Mouse (Mus musculus): ENCODE measurements at regions not wholly inside any gene's neighbourhood (a gene's known extent, or its start where the extent isn't known, plus 50 kb on each side); places are given as distances from the start of the nearest gene placed in this dataset.

GRCm38 (mm10) chr17:94553400-94553799 lies 196.4 kb downstream of the Mettl4 start:
- Histone ChIP-seq H3K4me3 (no peak overlapping the region), H3K27ac (no peak overlapping the region)
- peak; percentile 2 to 27 for DNase-seq (ENCODE audit: low spot score in 2 of 2)
- peak; percentile 83 for TF ChIP-seq CTCF (conservative IDR thresholded peaks at IDR 0.05)

DNA sequence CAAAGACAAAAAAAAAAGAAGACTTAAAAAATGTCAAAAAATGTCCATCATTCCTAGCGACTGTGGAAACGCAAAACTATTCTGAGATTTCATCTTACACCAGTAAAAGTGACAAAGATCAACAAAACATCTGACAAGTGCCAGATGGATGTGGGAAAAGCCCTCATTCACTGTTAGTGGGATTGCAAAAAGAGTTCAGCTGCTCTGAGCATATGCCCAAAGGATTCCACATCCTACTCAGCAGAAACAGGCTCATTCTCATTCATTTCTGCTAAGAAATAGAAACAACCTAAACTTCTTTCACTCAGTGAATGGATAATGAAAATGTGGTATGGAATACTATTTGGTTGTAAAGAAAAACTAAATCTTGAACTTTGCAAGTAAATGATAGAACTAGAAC lies 221.1 kb downstream of the Mettl4 start:
- TF ChIP-seq CTCF (conservative IDR thresholded peaks at IDR 0.05): no peak
- H3K4me3 ChIP-seq: no peak overlapping the region

More for the DNA sequence above, 221.1 kb downstream of the Mettl4 start:
- peak; percentile 42 to 50 for DNase-seq (ENCODE audit: low spot score in 2 of 2)
- H3K27ac ChIP-seq: no peak overlapping the region

Measured in layer of hippocampus, adult 2 months (tissue).